Mouse (Mus musculus) limb, embryonic 15.5 days (tissue): ENCODE measurements around the gene Ptcd1. TPM values are rescaled to one million over a fixed set of nuclear protein-coding genes. Genes with fewer than 3 reads are reported as not detected.

ENCODE experiments used
- ATAC-seq: fragments of 200-750 bp; cut with Nextera tagmentation; 2 replicates; pipeline ENCODE4 v1.8.0; 2017; ENCODE audit warnings: low read depth, moderate TSS enrichment; ENCODE audit not compliant: insufficient number of reproducible peaks, low FRiP score, low TSS enrichment
- H3K27ac ChIP-seq: fragments of 300-500 bp; sonication (generic); 2 replicates; pipeline ENCODE4 v1.5.1; 2015; ENCODE audit warnings: moderate library complexity, mild to moderate bottlenecking, inconsistent platforms
- H3K27me3 ChIP-seq: fragments of 300-500 bp; sonication (generic); 2 replicates; pipeline ENCODE4 v1.6.1; 2015; ENCODE audit warnings: inconsistent platforms
- H3K36me3 ChIP-seq: fragments of 300-500 bp; sonication (generic); 2 replicates; pipeline ENCODE4 v1.6.1; 2015; ENCODE audit warnings: inconsistent platforms
- H3K4me1 ChIP-seq: fragments of 300-500 bp; sonication (generic); 2 replicates; pipeline ENCODE4 v1.6.1; 2015; ENCODE audit warnings: inconsistent platforms
- H3K4me2 ChIP-seq: fragments of 300-500 bp; sonication (generic); 2 replicates; pipeline ENCODE4 v1.6.1; 2015; ENCODE audit warnings: mild to moderate bottlenecking, inconsistent platforms
- H3K4me3 ChIP-seq: fragments of 300-500 bp; sonication (generic); 2 replicates; pipeline ENCODE4 v1.5.1; 2015; ENCODE audit warnings: mild to moderate bottlenecking, inconsistent platforms
- H3K9ac ChIP-seq: fragments of 300-500 bp; sonication (generic); 2 replicates; pipeline ENCODE4 v1.6.1; 2015; ENCODE audit warnings: inconsistent platforms
- H3K9me3 ChIP-seq: fragments of 300-500 bp; sonication (generic); 2 replicates; pipeline ENCODE4 v1.6.1; 2016; ENCODE audit warnings: inconsistent platforms
- WGBS: fragments of 180-500 bp; shearing (Covaris S2); methylation state at CpG from one replicate; pipeline ENCODE4 v1.1.7; 2015; 5-methylcytosine and 5-hydroxymethylcytosine counted together
- polyA plus RNA-seq: library from polyadenylated mRNA; unstranded; fragments of >200 nt; fragmentation: Nextera tagmentation; extraction: Ambion mirVana; gene quantifications from 2 replicates; pipeline ENCODE4 v1.2.1, GENCODE M21; 2015

The Ptcd1 gene
- polyA plus RNA-seq, 1 experiment from 2014 or later = 17.2 TPM

DNA sequence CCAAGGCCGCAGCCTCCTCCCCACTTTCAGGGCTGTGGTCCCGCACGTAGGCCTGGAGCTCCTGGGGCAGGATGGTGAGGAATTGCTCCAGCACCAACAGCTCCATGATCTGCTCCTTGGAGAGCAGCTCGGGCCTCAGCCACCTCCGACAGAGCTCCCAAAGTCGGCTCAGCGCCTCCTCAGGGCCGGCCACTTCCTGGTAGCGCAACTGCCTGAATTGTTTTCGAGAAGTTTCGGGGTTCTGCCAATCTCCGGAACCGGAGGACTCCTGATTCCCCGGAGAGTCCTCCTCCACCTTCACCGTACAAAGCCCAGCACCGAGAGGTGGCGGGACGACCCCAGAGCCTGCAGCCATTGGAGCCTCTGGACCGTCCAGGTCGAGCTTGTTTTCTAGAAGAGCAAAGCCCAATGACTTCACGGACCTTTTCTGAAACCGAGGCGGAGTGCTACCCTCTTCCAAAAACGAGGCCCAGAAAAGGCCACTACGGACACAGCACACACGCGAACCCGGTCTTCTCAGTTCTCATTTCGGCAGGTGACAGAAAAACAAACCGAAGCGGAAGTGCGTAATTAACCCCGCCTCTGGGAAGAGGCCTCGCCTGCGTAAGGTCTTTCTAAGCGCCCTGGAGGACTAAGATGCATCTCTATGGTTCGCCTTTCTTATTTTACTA, 34.5 kb upstream of the Ptcd1 start, which contains the start of gene Zkscan14:
Gene Zkscan14, minus strand, starts transcription at position 548 of the 671 bp plus-strand sequence.
- peaks cover 24% of the 10 kb centered on the region for H3K4me1 ChIP-seq
- H3K27ac ChIP-seq = peak within 1 kb of the TSS; percentile 77
- H3K27me3 ChIP-seq = no peaks in the 10 kb centered on the region
- peaks cover 9% of the 10 kb centered on the region for H3K36me3 ChIP-seq
- 2% methylated on average over 37 of the region's 37 CpGs for WGBS
- ATAC-seq = no peak
- H3K4me2 ChIP-seq = peak within 1 kb of the TSS; percentile 93
- no peaks in the 10 kb centered on the region for H3K9me3 ChIP-seq
- H3K9ac ChIP-seq = peak within 1 kb of the TSS; percentile 81
- H3K4me3 ChIP-seq = peak within 1 kb of the TSS; percentile 81

DNA sequence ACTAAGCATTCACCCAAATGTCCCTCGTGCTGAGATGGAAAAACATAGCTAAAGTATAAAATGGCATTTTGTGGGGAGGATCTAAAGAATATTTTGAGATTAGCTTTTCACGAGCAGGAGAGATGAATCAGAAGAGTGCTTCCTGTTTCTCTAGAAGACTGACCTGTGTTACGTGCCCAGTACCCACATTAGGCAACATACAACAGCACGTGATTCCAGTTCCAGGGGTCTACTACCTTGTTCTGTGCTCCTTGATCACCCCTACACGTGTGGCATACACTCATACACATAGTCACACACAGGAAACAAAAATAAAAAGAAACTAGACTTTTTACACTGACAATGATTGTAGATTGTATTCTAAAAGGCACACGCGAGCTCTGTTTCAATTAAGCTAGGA, 33.5 kb upstream of the Ptcd1 start:
- Histone ChIP-seq H3K27me3 (no peaks in the 10 kb centered on the region), H3K4me2 (0 out of 2 replicates have a peak overlapping the region, but pooled peaks have one; percentile 93), H3K36me3 (peaks cover 20% of the 10 kb centered on the region), H3K27ac (no peak overlapping the region), H3K9me3 (no peaks in the 10 kb centered on the region), H3K4me3 (peak overlapping the region; percentile 81), H3K9ac (no peak overlapping the region), H3K4me1 (peaks cover 16% of the 10 kb centered on the region)
- ATAC-seq = no peak
- WGBS = 77% methylated on average over 7 of the region's 7 CpGs

DNA sequence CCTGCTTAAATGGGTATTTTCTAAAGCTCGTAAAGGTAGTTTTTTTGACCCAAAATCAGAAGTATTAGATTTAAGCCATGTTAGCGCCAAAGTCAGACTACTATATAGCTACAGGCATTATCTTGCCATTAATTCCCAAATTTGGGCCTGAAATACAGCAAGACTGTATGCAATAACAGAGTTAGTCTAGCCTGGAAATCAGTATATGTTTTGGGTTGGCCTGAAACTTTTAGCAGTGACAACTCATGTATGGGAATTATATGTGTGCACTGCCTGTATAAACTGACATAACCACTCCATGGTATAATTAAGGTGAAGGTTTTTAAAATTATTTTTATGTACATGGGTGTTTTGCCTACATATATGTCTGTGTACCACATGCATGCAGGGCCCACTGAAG, 25.1 kb upstream of the Ptcd1 start, which contains the start of gene Atp5j2:
Gene Atp5j2, minus strand, starts transcription at position 101 of the 400 bp plus-strand sequence.
- H3K4me3 ChIP-seq = peak within 1 kb of the TSS; percentile 79
- WGBS = 90% methylated on average over 2 of the region's 2 CpGs

DNA sequence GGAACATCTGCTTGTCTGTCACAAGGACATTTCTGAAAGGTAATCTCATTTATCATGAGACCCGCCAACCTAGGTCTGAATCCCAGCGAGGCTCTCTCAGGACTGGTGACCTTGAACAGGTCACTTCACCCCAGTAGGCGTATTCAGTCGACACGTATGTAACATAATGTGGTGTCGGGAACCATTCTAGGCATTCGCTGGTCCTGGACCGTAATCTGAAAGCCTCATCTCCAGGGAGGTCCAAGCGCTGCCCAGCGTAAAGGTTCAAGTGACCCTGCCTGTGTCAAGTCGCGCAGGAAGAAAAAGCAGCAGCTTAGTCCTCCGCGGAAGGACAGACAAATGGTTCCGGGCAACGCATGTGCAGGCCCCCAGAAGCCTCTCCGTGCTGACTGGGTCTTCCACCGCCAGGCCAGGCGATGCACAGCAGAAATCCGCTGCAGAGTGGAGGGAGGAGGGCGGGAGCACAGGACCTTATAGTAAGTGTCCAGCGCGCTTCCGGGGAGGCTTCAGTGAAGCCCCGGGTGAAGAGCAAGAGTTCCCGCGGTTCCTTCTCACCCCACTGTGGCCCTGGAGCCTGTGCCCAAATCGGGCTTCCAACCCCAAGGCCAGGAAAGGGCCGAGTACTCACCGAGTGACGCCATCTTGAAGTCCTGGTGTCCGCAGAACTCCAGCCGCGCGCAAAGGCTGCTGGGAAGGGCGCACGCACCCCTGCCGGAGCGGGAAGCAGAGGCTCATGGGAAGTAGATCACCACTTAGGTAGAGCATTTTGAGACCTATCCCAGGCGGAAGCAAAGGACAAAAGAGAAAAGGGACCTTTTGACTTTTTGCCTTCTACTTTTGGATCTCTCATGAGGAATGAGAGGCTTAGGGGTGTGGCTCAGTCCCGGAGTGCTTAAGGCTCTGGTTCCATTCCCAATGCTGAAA, 24.2 kb upstream of the Ptcd1 start:
- Histone ChIP-seq H3K27me3 (no peaks in the 10 kb centered on the region), H3K27ac (peak overlapping the region; percentile 89), H3K4me1 (peaks cover 18% of the 10 kb centered on the region), H3K9ac (peak overlapping the region; percentile 82), H3K4me2 (peak overlapping the region; percentile 70), H3K9me3 (no peaks in the 10 kb centered on the region), H3K4me3 (peak overlapping the region; percentile 79), H3K36me3 (peaks cover 47% of the 10 kb centered on the region)
- ATAC-seq = peak; percentile 81
- under 1% methylated on average over 41 of the region's 41 CpGs for WGBS

More for the DNA sequence above, 25.1 kb upstream of the Ptcd1 start, which contains the start of gene Atp5j2:
- no peaks in the 10 kb centered on the region for H3K27me3 ChIP-seq
- peak within 1 kb of the TSS; percentile 70 for H3K4me2 ChIP-seq
- peak within 1 kb of the TSS; percentile 89 for H3K27ac ChIP-seq
- ATAC-seq = no peak
- peaks cover 18% of the 10 kb centered on the region for H3K4me1 ChIP-seq
- peaks cover 44% of the 10 kb centered on the region for H3K36me3 ChIP-seq
- peak within 1 kb of the TSS; percentile 82 for H3K9ac ChIP-seq
- no peaks in the 10 kb centered on the region for H3K9me3 ChIP-seq

DNA sequence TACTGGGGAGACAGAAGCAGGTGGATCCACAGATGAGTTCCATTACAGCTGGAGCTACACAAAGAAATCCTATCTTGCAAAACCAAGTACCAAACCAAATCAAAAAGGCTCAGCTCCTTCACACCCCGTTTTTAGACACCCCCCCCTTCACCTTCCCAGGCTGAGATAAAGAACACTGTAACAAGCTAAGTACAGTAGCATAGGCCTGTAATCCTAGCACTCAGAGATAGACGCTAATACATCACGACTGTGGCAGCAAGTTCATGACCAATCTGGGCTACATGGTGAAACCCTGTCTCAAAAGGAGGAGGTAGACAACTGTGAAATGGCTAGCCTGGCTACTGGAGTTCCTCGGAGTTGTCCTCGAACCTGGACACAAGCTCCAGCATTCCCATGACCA, 23.5 kb upstream of the Ptcd1 start:
- peak overlapping the region; percentile 79 for H3K4me3 ChIP-seq
- no peaks in the 10 kb centered on the region for H3K9me3 ChIP-seq
- ATAC-seq = no peak
- H3K9ac ChIP-seq = peak overlapping the region; percentile 82
- peaks cover 47% of the 10 kb centered on the region for H3K36me3 ChIP-seq
- H3K27me3 ChIP-seq = no peaks in the 10 kb centered on the region
- H3K4me1 ChIP-seq = peaks cover 18% of the 10 kb centered on the region
- peak overlapping the region; percentile 70 for H3K4me2 ChIP-seq
- WGBS = 42% methylated on average over 5 of the region's 5 CpGs
- no peak overlapping the region for H3K27ac ChIP-seq

DNA sequence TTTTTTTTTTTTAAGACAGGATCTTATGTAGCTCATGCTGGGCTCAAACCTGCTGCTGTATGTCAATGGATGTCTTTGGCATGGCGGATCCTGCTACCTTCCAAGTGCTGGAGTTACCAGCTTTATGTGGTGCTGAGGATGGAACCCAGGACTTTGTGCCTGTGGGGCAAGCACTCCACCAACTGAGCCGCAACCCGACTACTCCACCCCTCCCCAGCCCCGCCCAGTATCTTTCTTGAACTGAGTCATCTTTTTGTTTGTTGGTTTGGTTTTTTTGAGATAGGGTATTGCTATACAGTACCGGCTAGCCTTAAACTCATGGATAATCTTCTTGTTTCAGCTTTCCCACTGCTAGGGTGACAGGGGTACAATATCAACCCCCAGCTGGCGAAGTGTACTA, 22.5 kb upstream of the Ptcd1 start:
- no peak overlapping the region for H3K4me2 ChIP-seq
- no peak overlapping the region for H3K27ac ChIP-seq
- H3K9me3 ChIP-seq = no peaks in the 10 kb centered on the region
- peaks cover 18% of the 10 kb centered on the region for H3K4me1 ChIP-seq
- peaks cover 45% of the 10 kb centered on the region for H3K36me3 ChIP-seq
- H3K4me3 ChIP-seq = no peak overlapping the region
- ATAC-seq = no peak
- H3K9ac ChIP-seq = no peak overlapping the region
- H3K27me3 ChIP-seq = no peaks in the 10 kb centered on the region
- 87% methylated on average over 6 of the region's 6 CpGs for WGBS

DNA sequence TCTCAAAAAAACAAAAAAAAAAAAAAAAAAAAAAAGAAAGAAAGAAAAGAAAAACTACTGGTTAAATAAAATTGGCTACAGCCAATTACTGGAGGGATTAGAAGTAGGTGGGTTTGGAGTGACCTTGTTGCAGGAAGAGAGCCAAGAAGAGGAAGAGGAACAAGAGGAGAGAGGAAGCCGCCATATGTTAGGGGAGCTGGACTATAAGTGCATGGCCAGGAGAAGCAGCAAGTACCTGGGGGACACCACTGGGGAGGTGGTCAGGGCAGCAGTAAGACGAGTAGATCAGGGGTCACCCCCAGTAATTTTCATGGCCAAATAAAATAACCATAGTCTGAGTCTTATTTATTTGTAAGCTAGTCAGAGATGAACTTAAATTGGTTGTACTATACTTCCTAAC, 18.3 kb upstream of the Ptcd1 start:
- WGBS = 80% methylated on average over 2 of the region's 2 CpGs
- H3K27me3 ChIP-seq = no peaks in the 10 kb centered on the region
- H3K4me1 ChIP-seq = peaks cover 8% of the 10 kb centered on the region
- H3K27ac ChIP-seq = no peak overlapping the region
- no peak overlapping the region for H3K4me3 ChIP-seq
- ATAC-seq = no peak
- H3K9ac ChIP-seq = no peak overlapping the region
- peaks cover 78% of the 10 kb centered on the region for H3K36me3 ChIP-seq
- H3K4me2 ChIP-seq = no peak overlapping the region
- H3K9me3 ChIP-seq = no peaks in the 10 kb centered on the region

DNA sequence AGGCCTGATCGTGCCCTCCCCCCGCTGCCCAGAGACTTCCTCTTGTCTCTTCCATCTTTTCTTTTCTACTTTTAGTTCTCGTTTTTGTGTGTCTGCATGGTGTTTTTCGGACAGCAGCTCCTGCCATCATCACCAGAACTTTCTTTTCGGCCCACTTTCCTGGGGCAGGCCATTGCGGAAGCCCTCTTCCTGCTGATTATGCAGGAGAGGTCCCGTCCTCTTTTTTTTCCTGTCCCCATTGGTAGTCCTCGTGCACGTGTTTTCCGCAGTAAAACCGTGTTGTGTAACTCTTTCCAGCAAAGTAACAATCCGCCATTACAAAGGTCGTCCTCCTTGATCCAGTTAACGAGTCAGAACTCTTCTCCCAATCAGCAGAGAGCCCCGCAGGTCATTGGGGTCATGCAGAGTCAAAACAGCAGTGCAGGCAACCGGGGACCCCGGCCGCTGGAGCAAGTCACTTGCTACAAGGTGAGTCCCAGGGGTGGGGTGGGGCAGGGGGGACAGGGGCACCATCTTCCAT, 11.6 kb upstream of the Ptcd1 start:
- Histone ChIP-seq H3K4me3 (no peak overlapping the region), H3K36me3 (peaks cover 99% of the 10 kb centered on the region), H3K9me3 (no peaks in the 10 kb centered on the region), H3K4me1 (no peaks in the 10 kb centered on the region), H3K27me3 (no peaks in the 10 kb centered on the region), H3K27ac (no peak overlapping the region), H3K4me2 (no peak overlapping the region), H3K9ac (no peak overlapping the region)
- WGBS = 79% methylated on average over 18 of the region's 18 CpGs
- no peak for ATAC-seq

DNA sequence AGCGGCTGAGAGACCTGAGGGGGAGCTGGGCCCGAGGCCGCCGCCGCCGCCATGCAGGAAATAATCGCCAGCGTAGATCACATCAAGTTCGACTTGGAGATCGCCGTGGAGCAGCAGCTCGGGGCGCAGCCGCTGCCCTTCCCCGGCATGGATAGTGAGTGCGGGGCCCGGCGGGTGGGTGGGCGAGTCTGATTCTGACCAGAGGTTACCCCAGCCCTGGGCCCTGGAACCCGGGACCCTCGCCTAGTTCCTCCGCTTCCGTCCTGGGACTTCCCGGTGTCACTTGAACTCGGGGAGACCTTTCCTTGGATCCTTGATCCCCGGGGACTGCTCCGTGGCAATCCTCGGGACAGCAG, 376 bp upstream of the Ptcd1 start:
- Histone ChIP-seq H3K9ac (peak overlapping the region; percentile 97), H3K9me3 (no peaks in the 10 kb centered on the region), H3K4me2 (peak overlapping the region; percentile 82), H3K36me3 (peaks cover 43% of the 10 kb centered on the region), H3K4me1 (peaks cover 25% of the 10 kb centered on the region), H3K27me3 (no peaks in the 10 kb centered on the region), H3K27ac (peak overlapping the region; percentile 81), H3K4me3 (peak overlapping the region; percentile 96)
- under 1% methylated on average over 28 of the region's 28 CpGs for WGBS
- peak; percentile 27; the same call in 1 of the 2 replicates for ATAC-seq

DNA sequence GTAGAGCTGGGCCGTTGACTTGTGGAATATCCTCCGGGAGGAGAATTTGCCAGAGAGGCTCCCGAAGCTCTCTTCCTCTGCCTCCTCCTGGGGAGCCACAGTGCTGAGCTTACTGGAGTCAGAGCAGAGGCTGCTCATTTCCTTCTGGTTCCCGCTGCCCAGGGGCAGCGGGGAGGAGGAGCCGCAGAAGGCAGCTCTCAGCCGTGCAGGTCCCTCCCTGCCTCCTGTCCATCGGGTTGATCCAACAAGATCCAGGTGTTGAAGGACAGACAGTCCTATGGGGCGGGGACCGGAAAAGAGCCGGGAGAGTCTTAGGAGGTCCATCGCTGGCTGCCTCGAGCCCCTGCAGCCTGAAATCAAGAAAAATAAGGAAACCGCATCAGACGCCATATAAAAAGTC, 1.7 kb downstream of the Ptcd1 start:
- no peak overlapping the region for H3K9ac ChIP-seq

DNA sequence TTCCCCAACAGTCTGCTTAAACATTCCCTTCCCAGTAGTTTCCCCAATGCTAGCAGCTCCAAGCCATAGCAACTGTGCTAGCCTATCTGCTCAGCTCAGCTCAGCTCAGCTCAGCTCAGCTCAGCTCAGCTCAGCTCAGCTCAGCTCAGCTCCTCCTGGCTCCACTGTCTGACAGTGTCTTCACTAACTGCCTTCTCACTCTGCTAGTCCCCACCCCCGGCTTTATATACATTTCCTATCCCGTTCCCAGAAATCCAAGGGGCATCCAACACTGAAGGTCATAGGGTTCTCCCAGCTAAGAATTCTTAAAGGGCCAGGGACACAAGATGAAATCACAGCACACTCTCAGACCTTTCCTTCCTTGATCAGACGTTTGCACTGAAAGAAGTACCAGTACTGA, 2.2 kb downstream of the Ptcd1 start:
- peaks cover 52% of the 10 kb centered on the region for H3K36me3 ChIP-seq

More for the DNA sequence above, 1.7 kb downstream of the Ptcd1 start:
- Histone ChIP-seq H3K9me3 (no peaks in the 10 kb centered on the region), H3K4me3 (no peak overlapping the region), H3K27ac (no peak overlapping the region), H3K4me2 (no peak overlapping the region), H3K27me3 (no peaks in the 10 kb centered on the region), H3K36me3 (peaks cover 47% of the 10 kb centered on the region), H3K4me1 (peaks cover 25% of the 10 kb centered on the region)
- 86% methylated on average over 15 of the region's 15 CpGs for WGBS
- no peak for ATAC-seq

More for the DNA sequence above, 2.2 kb downstream of the Ptcd1 start:
- Histone ChIP-seq H3K9me3 (no peaks in the 10 kb centered on the region), H3K9ac (no peak overlapping the region), H3K4me3 (no peak overlapping the region), H3K4me1 (peaks cover 25% of the 10 kb centered on the region), H3K27ac (no peak overlapping the region), H3K27me3 (no peaks in the 10 kb centered on the region), H3K4me2 (no peak overlapping the region)
- ATAC-seq = no peak
- 70% methylated on average over 3 of the region's 3 CpGs for WGBS
